In genomic region chr16:78406657-78407056, GRCm38 (mm10) we compare ENCODE assay signal across 24 mouse cellular contexts. TPM values are rescaled to one million over a fixed set of nuclear protein-coding genes. Genes with fewer than 3 reads are reported as not detected.
A peak's percentile ranks its signal among the peaks of the same experiment; 100 is the strongest.
DNase-seq lines count a peak whose midpoint lies in the region; ATAC-seq and TF ChIP-seq lines count a peak whose summit lies in the region.
"Had no signal": no experiment of that assay in that cellular context is flagged by ENCODE, and none has a peak within 500 bp of the region (broad histone marks: within the 10 kb centered on the region; RNA-seq: fewer than 3 reads in every experiment).

No protein-coding gene starts in this region.

- no peak overlapping the region for H3K9ac ChIP-seq in heart, embryonic 15.5 days
- H3K9ac ChIP-seq in lung, embryonic 14.5 days = no peak overlapping the region
- no peak overlapping the region for H3K9ac ChIP-seq in lung, postnatal 0 days (replicated peaks; ENCODE audit: low read depth)
- H3K9ac ChIP-seq: embryonic facial prominence, embryonic 12.5 days; embryonic facial prominence, embryonic 15.5 days; forebrain, embryonic 12.5 days; heart, embryonic 13.5 days; hindbrain, embryonic 14.5 days had no signal

- TF ChIP-seq CTCF in lung, embryonic 14.5 days (IDR thresholded peaks at IDR 0.05; ENCODE audit: low read depth) = no peak
- TF ChIP-seq CTCF in lung, postnatal 0 days (IDR thresholded peaks at IDR 0.05) = no peak

- no peaks in the 10 kb centered on the region for H3K27me3 ChIP-seq in heart, embryonic 15.5 days
- no peaks in the 10 kb centered on the region for H3K27me3 ChIP-seq in lung, embryonic 14.5 days (ENCODE audit: insufficient read depth, low read length)
- no peaks in the 10 kb centered on the region for H3K27me3 ChIP-seq in lung, postnatal 0 days (replicated peaks; ENCODE audit: insufficient read depth, low read length)
- H3K27me3 ChIP-seq: embryonic facial prominence, embryonic 12.5 days; embryonic facial prominence, embryonic 15.5 days; forebrain, embryonic 12.5 days; heart, embryonic 13.5 days had no signal

- H3K4me1 ChIP-seq in heart, embryonic 15.5 days (replicated peaks) = no peaks in the 10 kb centered on the region; the same call in 1 of the 2 replicates
- no peaks in the 10 kb centered on the region for H3K4me1 ChIP-seq in lung, embryonic 14.5 days (ENCODE audit: insufficient read depth)
- H3K4me1 ChIP-seq in lung, postnatal 0 days (ENCODE audit: insufficient read depth, low read depth, low read length) = no peaks in the 10 kb centered on the region
- H3K4me1 ChIP-seq: embryonic facial prominence, embryonic 12.5 days; embryonic facial prominence, embryonic 15.5 days; forebrain, embryonic 12.5 days had no signal

- no peak overlapping the region for H3K4me2 ChIP-seq in heart, embryonic 15.5 days
- H3K4me2 ChIP-seq in lung, embryonic 14.5 days = no peak overlapping the region
- no peak overlapping the region for H3K4me2 ChIP-seq in lung, postnatal 0 days (replicated peaks; ENCODE audit: low read depth, low read length)
- H3K4me2 ChIP-seq: embryonic facial prominence, embryonic 12.5 days; embryonic facial prominence, embryonic 15.5 days; forebrain, embryonic 12.5 days; heart, embryonic 13.5 days; hindbrain, embryonic 14.5 days had no signal

- peak; percentile 53; the same call in 1 of the 2 replicates for ATAC-seq in heart, embryonic 15.5 days (replicated peaks; ENCODE audit: insufficient number of reproducible peaks, insufficient read depth, low FRiP score, low read depth)
- peak; percentile 94 for ATAC-seq in lung, embryonic 14.5 days (ENCODE audit: insufficient read depth)
- ATAC-seq in lung, postnatal 0 days = peak; percentile 67
- ATAC-seq: CD4-positive, CD25-positive, alpha-beta regulatory T cell, adult 4 months; hindbrain, postnatal 0 days; inflammation-experienced regulatory T-cells, adult 6 months had no signal

- intact Hi-C loops in heart, postnatal 14 days (cut with DNase I) = no loop called here

- no peak overlapping the region for H3K27ac ChIP-seq in heart, embryonic 15.5 days
- no peak overlapping the region for H3K27ac ChIP-seq in lung, embryonic 14.5 days (ENCODE audit: low read depth)
- H3K27ac ChIP-seq in lung, postnatal 0 days (ENCODE audit: low read length) = no peak overlapping the region
- H3K27ac ChIP-seq: embryonic facial prominence, embryonic 12.5 days; embryonic facial prominence, embryonic 15.5 days; forebrain, embryonic 12.5 days; heart, embryonic 13.5 days; hindbrain, embryonic 14.5 days; hindbrain, postnatal 0 days had no signal

- H3K36me3 ChIP-seq in heart, embryonic 15.5 days = no peaks in the 10 kb centered on the region
- no peaks in the 10 kb centered on the region for H3K36me3 ChIP-seq in lung, embryonic 14.5 days (ENCODE audit: insufficient read depth)
- no peaks in the 10 kb centered on the region for H3K36me3 ChIP-seq in lung, postnatal 0 days (ENCODE audit: insufficient read depth, low read length)
- H3K36me3 ChIP-seq: embryonic facial prominence, embryonic 12.5 days; embryonic facial prominence, embryonic 15.5 days; forebrain, embryonic 12.5 days; heart, embryonic 13.5 days had no signal

- 44% methylated on average over 2 of the region's 2 CpGs for WGBS in heart, embryonic 15.5 days
- 46% methylated on average over 2 of the region's 2 CpGs for WGBS in lung, embryonic 14.5 days
- 61% methylated on average over 2 of the region's 2 CpGs for WGBS in lung, postnatal 0 days

- TF ChIP-seq EP300 in lung, postnatal 0 days (IDR thresholded peaks at IDR 0.05) = no peak

- H3K4me3 ChIP-seq in heart, embryonic 15.5 days = no peak overlapping the region
- H3K4me3 ChIP-seq in lung, embryonic 14.5 days (ENCODE audit: low read depth, low read length) = no peak overlapping the region
- H3K4me3 ChIP-seq in lung, postnatal 0 days (ENCODE audit: low read depth, low read length) = no peak overlapping the region
- H3K4me3 ChIP-seq: embryonic facial prominence, embryonic 12.5 days; embryonic facial prominence, embryonic 15.5 days; forebrain, embryonic 12.5 days; heart, embryonic 13.5 days had no signal

- no peak for DNase-seq in heart, postnatal 14 days
- peak; percentile 80 for DNase-seq in lung, embryonic 14.5 days
- no peak for DNase-seq in lung, postnatal 25 days (ENCODE audit: low spot score)
- peak; percentile 75 for DNase-seq in lung, postnatal 0 days (ENCODE audit: low spot score)
- no peak for DNase-seq in lung, postnatal 14 days
- DNase-seq: adrenal gland, adult 2 months; adrenal gland, postnatal 14 days; cerebellum, adult 11 months; cerebellum, adult 2 months; cerebellum, adult 9-11 months; cerebellum, postnatal 25 days; gastrocnemius, postnatal 25 days; heart, adult 18-20 months; heart, postnatal 10 days; heart, postnatal 4 days had no signal

- H3K9me3 ChIP-seq in heart, embryonic 15.5 days (replicated peaks) = no peaks in the 10 kb centered on the region
- H3K9me3 ChIP-seq in lung, embryonic 14.5 days (ENCODE audit: low read depth, low read length) = no peaks in the 10 kb centered on the region
- H3K9me3 ChIP-seq in lung, postnatal 0 days (ENCODE audit: low read length) = no peaks in the 10 kb centered on the region
- H3K9me3 ChIP-seq: embryonic facial prominence, embryonic 12.5 days; embryonic facial prominence, embryonic 15.5 days; forebrain, embryonic 12.5 days; heart, embryonic 13.5 days had no signal

RNA-seq across cellular contexts. Expression of gene Btg3, which starts 29.7 kb away (rescaled TPM):
- 56.5 and 61.6 TPM in 2 replicates for polyA plus RNA-seq in heart, embryonic 15.5 days (2015; fragmentation: Nextera tagmentation; extraction: Ambion mirVana)
- 10 to 100 TPM; 11.0 to 11.8 TPM for total RNA-seq in heart, postnatal 14 days (2021)
- polyA plus RNA-seq in lung, embryonic 14.5 days (2014; fragmentation: Nextera tagmentation; extraction: Ambion mirVana) = 61.5 and 64.7 TPM in 2 replicates
- polyA plus RNA-seq in lung, postnatal 0 days (2015; fragmentation: Nextera tagmentation; extraction: Ambion mirVana) = 209 and 242 TPM in 2 replicates

Comparison
In these comparisons a context has a peak if more than half of its experiments do, and no peak if none do; other contexts are left out.
1. DNase-seq: peak in lung, embryonic 14.5 days (single experiment) and lung, postnatal 0 days (single experiment); none in heart, postnatal 14 days (0 of 2), lung, postnatal 25 days (single experiment) and lung, postnatal 14 days (single experiment).
2. Peak in every context shown above with its lines, with median percentiles within 50 percentile points of each other: ATAC-seq.